Mouse (Mus musculus): ENCODE measurements around the gene Thoc6.

Gene Thoc6

DNA sequence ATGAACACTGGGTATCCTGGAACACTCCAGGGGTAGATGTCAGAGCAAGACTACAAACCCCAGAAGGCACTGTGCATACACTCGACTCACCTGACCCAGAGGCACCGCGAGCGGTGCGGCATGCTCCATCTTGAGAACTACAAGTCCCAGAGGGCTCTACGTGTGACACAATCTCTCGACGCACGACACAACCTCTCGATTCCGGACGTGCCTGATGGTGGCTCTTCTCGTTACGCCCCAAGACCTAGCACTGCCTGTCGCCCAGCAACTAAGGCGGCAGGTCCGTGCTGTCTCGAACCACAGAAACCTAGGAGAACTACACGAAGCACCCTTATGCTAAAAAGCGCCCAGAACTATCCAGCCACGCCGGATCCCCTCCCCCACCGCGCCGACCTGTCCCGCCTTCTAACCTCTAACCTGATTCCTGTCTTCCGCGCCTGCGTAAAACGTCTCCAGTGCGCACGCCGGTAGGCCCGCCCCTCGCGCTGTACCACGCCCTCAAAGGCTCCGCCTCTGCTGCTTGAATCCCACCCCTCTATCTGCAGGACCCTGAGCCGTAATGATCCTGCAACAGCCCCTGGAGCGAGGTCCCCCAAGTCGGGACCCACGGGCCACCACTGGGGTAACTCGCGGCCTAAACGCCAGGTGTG lies at the start of gene Thoc6, which contains the start of gene Hcfc1r1:
Thoc6 (minus strand) TSS at position 459 of the 650 bp plus-strand sequence.
Hcfc1r1 (plus strand) TSS at position 173 of the 650 bp plus-strand sequence.
- peak; percentile 97 for DNase-seq

DNA sequence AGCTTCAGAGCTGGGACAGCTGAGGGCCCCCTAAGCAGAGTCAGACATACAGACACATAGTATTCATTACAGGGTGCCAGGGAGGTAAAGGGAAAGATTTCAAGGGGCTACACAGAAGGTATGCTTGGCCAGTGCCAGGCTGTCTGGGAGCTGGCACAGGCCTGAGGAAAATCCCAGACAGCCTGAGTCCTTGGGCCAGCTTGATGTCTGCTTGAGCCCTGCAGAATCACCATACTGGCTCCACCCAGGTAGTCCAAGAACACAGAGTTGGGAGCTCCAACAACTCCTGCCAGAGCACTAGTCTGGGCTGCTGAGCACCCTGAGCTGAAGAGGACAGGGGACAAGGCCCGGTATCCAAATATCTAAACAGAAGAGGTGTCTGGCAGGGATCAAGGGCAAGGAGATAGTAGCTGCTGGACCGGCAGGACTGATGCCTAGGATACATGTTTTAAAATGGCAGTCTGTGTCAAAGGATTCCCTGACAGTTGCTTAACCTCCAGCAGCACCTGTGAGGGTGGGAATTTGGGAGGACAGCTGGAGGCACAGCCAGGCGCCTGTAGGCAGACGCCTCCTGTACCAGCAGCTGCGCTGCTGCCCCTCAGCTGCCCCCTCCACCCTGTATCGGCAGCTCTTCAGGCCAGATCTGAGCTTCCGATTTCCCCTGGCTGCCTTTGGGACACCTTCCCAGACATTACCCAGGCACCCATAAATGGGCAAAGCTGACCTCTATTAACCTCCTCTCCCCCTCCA lies 48.9 kb upstream of the Thoc6 start, which contains the start of gene 1520401A03Rik:
1520401A03Rik (minus strand) TSS at position 408 of the 750 bp plus-strand sequence.
- DNase-seq, result no peak

DNA sequence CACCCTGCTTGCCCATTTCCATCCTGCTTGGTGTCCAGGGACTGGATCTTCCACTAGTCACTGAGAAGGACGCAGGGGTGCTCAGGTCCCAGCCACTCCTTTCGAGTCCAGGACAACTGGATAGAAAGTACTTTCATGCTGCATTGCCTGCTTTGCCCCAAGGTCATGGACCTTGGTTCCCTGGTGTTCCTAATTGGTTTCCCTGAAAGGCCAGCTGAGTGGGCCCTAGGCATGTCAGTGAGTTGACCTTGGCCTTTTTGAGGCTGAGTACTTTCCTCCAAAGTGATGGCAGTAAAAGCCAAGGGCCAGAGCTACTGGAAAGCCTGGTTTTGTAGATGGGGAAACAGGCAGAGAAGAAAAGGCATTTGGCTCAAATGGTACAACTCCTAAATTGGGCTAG lies 48.2 kb upstream of the Thoc6 start:
- no peak for DNase-seq

DNA sequence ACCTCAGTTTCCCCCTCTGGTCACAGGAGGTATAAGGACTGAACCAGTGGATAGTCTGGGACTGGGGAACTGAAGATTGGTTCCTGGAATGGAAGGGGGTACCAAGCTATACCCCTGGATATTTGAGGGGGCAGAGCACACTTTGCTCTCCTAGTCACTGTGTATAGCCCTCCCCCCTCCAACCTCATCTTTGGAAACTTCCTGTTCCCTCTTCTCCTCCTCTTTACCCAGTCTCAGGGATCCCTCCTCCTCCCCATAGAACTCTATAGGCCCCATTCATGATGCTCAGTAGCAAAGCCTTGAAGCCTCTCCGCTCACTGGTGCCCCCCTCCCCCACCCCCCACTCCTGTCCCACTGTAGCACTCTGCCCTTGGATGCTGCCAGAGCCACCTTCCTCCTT lies 45.8 kb upstream of the Thoc6 start:
- DNase-seq, result no peak

DNA sequence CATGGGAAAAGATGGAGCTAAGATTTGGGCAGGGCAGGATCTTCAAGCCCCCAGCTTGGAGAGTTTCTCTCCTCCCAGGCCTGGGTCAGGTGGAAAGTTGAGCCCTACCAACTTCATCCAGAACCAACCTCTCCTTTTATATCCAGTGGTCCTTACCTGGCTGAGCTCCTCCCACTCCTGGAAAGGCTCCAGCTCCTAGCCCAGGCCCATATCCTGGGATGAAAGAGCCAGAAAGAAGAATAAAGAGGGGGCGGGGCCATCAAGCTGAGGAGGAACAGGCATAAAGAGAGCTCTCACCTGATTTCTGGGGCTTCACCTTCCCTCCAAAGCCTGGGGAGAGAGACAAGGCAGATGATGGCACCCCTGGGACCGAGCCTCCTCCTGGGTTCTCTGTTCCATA lies 43.3 kb upstream of the Thoc6 start:
- no peak for DNase-seq

DNA sequence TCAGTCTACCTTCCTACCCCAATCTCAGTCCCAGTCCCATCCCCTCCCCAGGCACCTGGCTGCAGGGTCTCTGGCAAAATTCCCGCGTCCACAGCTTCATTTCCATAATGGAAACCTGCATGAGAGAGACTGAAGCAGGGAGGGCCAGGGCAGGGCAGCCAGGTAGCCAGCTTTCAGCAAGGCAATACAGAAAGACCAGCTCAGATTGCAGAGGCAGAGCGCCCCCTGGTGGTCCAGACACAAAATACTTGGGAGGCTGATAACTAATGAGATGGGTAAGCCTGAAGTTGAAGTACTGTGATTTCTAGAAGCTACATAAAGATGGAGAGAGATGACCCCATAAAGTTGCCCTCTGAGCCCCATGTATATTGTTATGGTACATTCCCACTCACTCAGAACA lies 32.5 kb upstream of the Thoc6 start:
- peak; percentile 72 for DNase-seq

DNA sequence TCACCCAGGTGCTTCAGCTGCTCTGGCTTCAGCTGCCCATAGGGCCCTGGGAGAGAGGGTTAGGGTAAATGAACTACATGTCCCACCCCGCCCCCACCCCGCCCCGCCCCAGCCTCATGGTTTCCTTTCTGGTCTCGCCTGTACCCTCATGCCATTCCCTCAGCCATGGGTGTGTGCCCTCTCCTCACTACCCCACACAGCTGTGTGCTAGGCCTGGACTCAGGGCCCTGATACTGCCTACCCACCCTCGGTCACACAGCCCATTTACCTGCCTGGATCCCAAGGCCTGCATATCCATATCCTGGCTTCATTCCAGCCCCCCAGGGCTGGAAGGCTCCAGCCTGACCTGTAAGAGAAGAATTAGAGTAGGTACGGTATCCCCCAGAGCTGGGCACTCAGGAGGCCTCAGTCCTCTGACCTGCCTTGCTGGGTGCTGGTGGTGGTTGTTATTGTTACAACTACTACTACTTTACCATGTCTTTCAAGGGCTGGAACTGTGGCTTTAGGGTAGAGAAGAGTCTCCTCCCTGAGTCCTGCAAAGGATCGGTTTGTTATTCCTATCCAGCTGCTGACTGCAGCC lies 31.9 kb upstream of the Thoc6 start:
- DNase-seq, result no peak

DNA sequence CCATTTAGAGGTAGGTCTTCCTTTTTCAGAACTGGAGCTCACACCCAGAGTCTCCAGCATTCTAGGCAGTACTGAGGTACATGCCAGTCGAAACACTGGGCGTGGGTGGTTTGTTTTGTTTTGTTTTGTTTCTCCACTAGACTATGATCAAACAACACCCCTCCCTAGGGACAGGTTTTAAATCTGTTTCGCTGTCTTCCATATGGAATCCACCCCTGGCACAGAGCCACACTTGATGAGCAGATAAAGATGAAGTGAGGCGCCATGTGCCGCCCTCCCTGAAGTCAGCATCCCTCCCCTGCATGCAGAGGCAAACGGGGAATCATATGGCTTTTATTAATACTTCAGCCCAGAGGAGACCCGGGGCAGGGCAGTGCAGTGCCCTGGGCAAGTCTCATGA lies 31.1 kb upstream of the Thoc6 start:
- DNase-seq, result no peak

DNA sequence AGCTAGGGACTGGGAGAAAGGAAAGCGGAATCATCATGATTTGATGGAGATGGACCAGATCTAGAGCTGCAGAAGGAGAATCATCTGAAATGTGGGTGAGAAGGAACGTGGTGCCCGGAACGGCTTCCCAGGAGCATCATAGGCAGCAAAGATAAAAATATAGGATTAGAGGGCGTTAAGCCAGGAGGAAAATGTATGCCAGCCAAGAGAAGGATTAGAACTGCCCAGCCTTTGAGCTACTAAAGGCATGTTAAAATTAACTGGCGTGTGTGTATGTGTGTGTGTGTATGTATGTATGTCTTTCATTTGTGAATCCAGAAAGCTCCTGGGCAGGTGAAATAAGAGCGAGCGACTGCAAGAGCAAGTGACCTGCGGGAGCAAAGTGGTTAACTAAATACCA lies 29.6 kb upstream of the Thoc6 start:
- no peak for DNase-seq

DNA sequence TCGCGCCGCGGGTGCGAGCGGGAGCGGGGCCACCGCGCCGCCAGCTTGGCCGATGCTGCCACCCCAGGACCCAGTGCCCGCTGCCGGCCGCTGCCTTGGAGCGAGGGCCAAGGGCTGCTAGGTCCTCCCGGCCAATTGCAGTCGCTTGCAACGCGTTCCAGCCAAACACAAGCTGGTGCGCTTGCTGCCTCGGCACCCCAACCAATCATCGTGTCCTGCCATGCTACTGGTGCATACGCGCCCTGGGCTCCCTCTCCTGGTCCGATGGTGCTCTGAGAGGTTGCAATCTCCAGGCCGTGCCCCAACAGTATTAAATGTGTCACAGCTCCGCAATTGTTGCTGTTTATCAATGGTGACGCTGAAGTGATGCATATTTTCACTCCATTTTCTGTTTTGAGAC lies 26.4 kb upstream of the Thoc6 start:
- DNase-seq, result peak; percentile 96

DNA sequence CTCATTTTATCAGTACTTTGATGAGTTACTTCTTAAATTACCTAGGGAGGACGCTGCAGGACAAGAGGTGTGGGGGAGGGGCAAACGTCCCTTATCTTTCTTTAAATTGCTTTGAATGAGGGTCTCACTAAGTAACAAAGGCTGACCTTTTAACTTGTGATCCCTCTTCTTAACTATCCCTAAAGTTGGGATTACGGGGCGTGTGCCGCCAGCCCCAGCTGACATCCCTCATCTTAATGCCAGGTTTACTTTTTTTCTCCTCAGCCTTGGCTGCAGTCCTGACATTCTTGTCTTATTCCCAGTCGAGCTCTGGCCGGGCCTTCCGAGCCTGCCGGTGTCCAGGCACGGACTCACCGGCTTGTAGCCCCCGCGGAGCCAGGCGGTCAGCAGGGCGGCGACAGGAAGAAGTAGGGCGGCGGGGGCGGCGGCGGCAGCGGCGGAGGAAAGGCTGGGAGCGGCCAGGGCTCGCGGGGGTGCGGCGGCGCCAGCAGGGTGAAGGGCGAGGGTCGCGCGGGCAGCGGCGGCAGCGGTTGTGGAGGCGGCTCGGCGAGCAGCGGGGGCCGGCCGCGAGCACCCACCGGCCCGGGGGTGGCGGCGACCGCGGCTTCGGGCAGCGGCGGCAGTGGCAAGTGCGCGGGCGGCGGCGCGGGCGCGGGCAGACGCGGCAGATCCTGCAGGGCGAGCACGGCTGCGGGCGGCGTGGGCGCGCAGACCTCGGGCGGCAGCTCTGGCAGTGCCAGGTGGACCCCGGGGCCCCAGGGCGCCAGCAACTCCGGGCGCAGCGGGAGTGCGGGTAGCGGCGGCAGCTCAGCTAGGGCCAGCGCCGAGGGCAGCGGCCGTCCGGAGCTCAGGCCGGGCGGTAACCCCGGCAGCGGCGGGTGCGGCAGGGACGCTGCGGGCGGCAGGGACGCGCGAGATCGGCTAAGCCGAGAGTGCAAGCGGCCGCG lies 25.7 kb upstream of the Thoc6 start:
- DNase-seq, result peak; percentile 64

DNA sequence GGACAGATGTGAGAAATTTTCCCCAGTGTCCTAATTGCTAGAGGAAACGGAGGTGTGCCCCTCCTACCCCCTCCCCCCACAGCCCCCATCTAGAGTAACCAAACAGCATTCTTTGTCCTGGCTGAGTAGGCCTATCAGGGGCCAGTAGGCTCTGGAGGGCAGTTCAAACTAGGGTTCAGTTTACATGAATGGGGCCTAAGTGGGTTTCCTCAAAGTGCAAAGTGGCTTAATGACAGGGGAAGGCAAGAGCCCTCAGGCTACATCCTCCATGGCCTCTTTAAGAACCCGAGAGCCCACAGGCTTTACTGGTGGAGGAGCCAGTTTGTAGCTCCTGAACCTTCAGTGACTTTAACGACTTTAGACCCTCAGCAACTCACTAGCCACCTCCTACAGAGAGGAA lies 22.1 kb upstream of the Thoc6 start:
- no peak for DNase-seq

DNA sequence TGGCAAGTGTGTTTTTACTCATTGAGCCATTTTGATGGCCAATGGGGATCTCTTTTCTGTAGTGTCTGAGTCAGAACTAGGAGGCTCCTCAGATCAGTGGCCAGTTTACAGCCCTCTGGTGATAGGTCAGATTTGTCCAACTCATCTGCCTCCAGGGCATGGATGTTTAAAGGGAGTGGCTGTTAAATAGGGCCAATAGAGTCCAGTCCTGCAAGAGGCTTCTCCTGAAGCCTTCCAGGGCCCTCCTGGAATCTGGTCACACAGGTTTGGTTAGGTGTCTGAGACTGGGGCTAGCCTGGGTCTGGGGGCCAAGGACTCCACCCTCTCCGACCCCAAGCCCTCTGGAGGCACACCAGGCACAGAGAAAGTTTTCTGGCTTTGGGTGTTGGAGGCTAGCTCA lies 20.8 kb upstream of the Thoc6 start:
- no peak for DNase-seq

DNA sequence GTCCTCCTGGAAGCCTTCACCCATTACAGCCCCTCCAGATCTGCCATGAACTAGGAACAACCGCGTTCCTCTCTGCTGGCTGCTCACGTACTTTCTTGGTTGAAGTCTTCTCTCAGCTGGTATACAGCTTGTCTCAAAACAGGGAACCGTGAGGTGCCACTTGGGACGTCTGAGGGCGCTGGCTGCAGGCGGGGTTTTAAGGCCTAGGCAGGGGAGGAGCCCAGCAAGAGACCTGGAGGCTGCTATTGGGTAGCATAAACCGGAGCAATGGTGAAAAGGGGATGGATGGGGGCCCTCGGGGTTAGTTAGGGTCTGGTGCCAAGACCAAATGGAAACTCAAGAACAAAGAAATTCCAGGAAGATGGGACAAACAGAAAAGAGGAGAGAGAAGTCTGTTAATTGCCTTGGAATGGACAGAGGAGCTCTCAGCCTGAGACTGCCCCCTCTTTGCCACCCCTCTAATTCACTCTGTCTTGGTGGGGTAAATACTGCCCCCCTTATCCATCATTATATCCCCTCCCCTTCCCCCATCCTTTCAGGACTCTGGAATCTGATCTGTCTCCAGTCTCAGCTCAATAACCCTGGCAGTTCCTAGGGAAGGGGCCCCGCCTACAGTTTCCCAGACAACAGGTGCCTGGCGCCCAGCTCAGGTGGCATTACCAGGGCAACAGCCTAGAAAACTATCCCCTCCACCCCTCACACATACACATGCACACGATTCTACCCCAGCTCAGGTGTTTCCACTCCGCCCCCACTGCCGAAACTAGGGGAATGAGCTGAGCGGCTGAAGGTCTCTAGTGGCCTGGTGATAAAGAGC lies 10.4 kb upstream of the Thoc6 start, which contains the start of gene Cldn9:
Cldn9 (minus strand) TSS at position 171 of the 817 bp plus-strand sequence.
- DNase-seq, result no peak

DNA sequence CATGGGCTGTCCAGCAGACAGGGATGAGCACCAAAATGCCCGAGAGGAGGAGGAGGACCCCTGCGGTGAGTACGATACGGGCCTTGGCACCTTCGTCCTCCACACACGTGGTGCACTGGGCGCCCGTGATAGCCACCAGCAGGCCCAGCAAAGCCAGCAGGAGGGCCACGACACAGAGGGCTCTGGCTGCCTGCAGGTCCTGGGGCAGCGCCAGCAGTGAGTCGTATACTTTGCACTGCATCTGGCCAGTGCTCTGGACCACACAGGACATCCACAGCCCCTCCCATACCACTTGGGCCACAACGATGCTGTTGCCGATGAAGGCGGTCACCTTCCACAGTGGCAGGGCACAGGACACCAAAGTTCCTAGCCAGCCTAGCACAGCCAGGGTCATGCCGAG lies 9.5 kb upstream of the Thoc6 start:
- no peak for DNase-seq

DNA sequence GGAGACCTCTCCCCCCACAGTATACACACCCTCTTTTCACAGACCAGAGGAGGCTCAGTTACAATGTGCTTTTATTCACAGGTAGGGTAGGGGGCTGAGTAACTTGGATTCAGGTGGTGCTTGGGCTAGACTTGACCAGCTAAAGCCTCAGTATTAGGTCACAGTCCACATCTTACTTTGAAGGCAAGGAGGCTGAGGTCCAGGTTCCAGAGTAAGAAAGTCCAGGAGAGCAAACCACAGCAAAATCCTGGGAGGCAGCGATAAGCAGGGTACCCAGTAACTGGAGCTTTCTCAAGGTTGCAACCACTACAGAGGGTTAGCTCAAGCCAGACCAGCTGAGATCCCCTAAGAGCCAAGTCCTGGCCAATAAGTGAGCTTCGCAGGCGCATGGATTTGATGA lies 8.8 kb upstream of the Thoc6 start:
- no peak for DNase-seq

DNA sequence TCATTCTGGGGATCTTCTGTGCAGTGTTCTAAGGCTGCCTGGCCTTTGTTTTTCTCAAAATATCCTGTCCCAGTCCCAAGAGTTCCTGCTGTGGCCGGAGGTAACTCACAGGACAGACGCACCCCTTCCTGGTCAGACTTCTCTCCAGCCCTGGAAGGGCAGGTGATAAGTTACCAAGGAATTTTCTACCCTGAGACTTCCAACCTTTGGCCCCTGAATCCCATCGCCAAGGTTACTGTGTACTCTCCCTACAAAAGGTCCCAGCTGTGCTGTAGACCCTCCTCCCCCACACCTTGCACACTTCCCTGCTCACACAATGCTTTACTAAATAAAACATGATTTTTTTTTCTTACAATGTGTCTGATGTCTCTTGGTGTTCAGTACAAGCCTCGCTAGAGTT lies 8.4 kb upstream of the Thoc6 start:
- no peak for DNase-seq

DNA sequence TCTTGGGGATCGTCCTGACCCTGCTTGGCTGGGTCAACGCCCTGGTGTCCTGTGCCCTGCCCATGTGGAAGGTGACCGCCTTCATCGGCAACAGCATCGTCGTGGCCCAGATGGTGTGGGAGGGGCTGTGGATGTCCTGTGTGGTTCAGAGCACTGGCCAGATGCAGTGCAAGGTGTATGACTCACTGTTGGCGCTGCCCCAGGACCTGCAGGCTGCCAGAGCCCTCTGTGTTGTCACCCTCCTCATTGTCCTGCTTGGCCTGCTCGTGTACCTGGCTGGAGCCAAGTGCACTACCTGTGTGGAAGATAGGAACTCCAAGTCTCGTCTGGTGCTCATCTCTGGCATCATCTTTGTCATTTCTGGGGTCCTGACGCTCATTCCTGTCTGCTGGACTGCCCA lies 7.4 kb upstream of the Thoc6 start:
- peak; percentile 52 for DNase-seq

DNA sequence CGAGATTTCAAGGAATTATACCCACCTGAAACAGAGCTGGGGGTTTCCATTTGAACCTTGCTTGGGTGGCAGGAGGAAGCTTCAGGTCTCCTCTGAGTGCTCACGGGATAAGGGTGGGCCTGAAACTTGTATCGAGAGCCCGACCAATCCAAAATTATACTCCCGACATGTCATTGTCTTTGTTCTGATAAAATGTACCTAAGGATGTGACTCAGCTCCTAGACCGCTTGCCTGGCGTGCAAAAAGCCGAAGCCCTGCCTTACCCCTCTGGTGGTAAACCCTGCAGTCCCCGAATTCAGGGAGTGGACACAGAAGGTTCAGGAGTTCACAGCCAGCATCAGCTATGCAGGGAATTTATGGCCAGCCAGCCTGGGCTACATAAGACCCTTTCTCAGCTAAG lies 6.7 kb upstream of the Thoc6 start:
- peak; percentile 20 for DNase-seq

DNA sequence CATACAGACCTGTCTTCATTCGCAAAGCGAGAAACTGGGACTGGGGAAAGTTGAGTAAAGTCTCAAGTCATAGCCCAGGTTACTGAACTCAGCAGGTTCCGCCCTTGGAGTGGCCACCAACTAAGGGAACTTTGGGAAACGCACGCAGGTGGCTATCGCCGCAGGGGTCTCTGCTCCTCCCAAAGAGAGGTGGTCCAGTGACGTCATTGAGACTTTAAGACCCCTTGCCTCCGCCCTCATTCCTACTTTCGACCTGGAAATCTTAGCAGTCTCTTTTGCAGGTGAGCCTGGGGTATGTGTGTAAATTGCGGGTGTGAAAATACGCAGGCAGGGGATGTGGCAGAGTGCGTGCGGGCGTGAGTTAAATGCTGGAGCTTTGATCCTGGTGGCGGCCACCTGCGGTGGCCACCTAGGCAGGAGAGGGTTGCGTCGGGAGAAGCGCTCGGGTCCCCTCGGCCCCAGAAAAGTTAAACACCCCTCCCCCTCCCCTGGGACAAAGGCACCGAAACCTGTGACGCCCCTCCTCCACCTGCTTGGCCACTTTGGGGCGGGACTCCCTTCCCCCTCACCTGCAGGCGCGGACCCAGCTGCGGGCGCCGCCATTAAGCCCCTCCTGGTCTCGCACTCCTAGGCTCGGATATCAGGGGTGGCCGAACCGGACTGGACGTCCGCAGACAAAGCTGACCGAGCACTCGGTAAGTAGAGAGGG lies 5.6 kb upstream of the Thoc6 start, which contains the start of gene Cldn6:
Cldn6 (plus strand) TSS at position 123 of the 709 bp plus-strand sequence.
- DNase-seq, result peak; percentile 56

DNA sequence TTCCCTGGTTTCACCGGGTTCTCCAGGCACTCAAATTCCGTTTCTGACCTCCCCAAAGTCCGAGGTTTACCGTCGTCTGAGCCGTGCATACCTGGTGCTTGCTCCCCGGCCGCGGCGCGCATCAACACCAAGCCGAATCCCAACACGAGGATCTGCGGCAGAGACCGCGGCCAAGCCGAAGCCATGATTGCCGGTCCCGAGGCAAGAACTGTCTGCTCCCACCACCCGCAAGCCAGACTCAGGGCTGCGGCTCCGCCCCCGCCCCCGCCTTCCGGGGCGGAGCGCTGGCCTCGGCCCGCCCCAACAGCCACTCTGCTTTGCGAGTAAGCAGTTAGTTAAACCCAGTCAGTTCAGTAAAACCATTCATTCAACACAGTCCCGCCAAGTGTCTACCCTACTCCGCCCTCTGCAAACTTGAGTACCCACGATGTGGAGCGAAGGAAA lies 3.6 kb upstream of the Thoc6 start, which contains the start of gene Tnfrsf12a:
Tnfrsf12a (minus strand) TSS at position 233 of the 444 bp plus-strand sequence.
- peak; percentile 88 for DNase-seq
